Mouse (Mus musculus) midbrain, embryonic 11.5 days (tissue): ENCODE results near the gene Carnmt1. TPM values are rescaled to one million over a fixed set of nuclear protein-coding genes. Genes with fewer than 3 reads are reported as not detected.
"Not testable (repeated sequence)": the region's sequence is repeated elsewhere in the genome, so short reads cannot be mapped to it uniquely, and the experiment has no call there.

Experiments
- ATAC-seq: fragments of 200-750 bp; cut with Nextera tagmentation; 2 replicates; pipeline ENCODE4 v1.8.0; 2017; ENCODE audit warnings: moderate TSS enrichment, moderate library complexity; ENCODE audit not compliant: low FRiP score
- DNase-seq: peaks from one replicate; pipeline ENCODE4 v3.0.0; 2015; ENCODE audit warnings: low spot score; ENCODE audit errors: missing footprints
- H3K27ac ChIP-seq: fragments of 300-500 bp; sonication (generic); 2 replicates; pipeline ENCODE4 v1.5.1; 2014; ENCODE audit warnings: low read depth, low read length
- H3K27me3 ChIP-seq: fragments of 300-500 bp; sonication (generic); 2 replicates; pipeline ENCODE4 v1.6.1; 2014; ENCODE audit warnings: mild to moderate bottlenecking, low read length, moderate library complexity, mixed read lengths; ENCODE audit not compliant: control insufficient read depth, insufficient read depth
- H3K36me3 ChIP-seq: fragments of 300-500 bp; sonication (generic); 2 replicates; pipeline ENCODE4 v1.6.1; 2014; ENCODE audit warnings: mild to moderate bottlenecking, low read length, moderate library complexity, mixed read lengths; ENCODE audit not compliant: control insufficient read depth, insufficient read depth
- H3K4me1 ChIP-seq: fragments of 300-500 bp; sonication (generic); 2 replicates; pipeline ENCODE4 v1.6.1; 2014; ENCODE audit warnings: low read length; ENCODE audit not compliant: control insufficient read depth, insufficient read depth
- H3K4me2 ChIP-seq: fragments of 300-500 bp; sonication (generic); 2 replicates; pipeline ENCODE4 v1.6.1; 2014; ENCODE audit warnings: mild to moderate bottlenecking, moderate library complexity
- H3K4me3 ChIP-seq: fragments of 300-500 bp; sonication (generic); 2 replicates; pipeline ENCODE4 v1.5.1; 2014; ENCODE audit warnings: low read depth, low read length
- H3K9ac ChIP-seq: fragments of 300-500 bp; sonication (generic); 2 replicates; pipeline ENCODE4 v1.6.1; 2014; ENCODE audit warnings: low read length
- H3K9me3 ChIP-seq: fragments of 300-500 bp; sonication (generic); 2 replicates; pipeline ENCODE4 v1.6.1; 2016; ENCODE audit warnings: low read length; ENCODE audit not compliant: control insufficient read depth
- WGBS: fragments of 180-500 bp; shearing (Covaris S2); extraction: QIAGEN DNeasy Blood & Tissue Kit; methylation state at CpG from one replicate; pipeline ENCODE4 v1.1.7; 2014; 5-methylcytosine and 5-hydroxymethylcytosine counted together
- polyA plus RNA-seq: library from polyadenylated mRNA; unstranded; fragments of >200 nt; fragmentation: Nextera tagmentation; extraction: Ambion mirVana; gene quantifications from 2 replicates; pipeline ENCODE4 v1.2.1, GENCODE M21; 2014

Gene Carnmt1
- polyA plus RNA-seq, 1 experiment from 2014 or later, result 29.8 TPM

- ATAC-seq, H3K36me3 ChIP-seq, H3K27ac ChIP-seq, H3K27me3 ChIP-seq, H3K9me3 ChIP-seq: not testable (repeated sequence)
- Histone ChIP-seq H3K4me2 (peak overlapping the region; percentile 70), H3K4me1 (peaks cover 13% of the 10 kb centered on the region; the same call in 1 of the 2 replicates), H3K9ac (peak overlapping the region; percentile 85), H3K4me3 (peak overlapping the region; percentile 83)
- peak; percentile 85 for DNase-seq
- WGBS, result under 1% methylated on average over 37 of the region's 46 CpGs
These were observed 42.8 kb downstream of the Carnmt1 start for GRCm38 (mm10) chr19:18713357-18713756.

DNA sequence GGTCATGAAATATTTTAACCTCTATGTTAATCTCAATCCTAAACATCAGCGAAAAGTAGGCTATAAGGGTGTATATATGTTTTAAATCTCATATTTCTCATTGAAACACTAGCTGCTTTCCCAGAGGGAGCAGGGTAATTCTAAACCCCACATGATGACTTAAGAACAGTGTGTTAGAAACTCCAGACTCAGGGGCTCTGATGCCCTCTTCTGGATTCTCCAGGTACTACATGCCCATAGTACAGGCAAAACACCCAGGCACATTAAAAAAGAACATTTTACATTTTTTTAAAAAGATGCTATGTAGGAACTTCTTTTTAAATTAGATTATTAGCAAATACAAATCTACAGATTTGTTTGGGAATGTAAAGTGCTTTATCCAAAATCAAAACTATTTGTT is 45.8 kb downstream of the Carnmt1 start:
- Histone ChIP-seq H3K4me2 (no peak overlapping the region), H3K9ac (no peak overlapping the region), H3K4me3 (no peak overlapping the region), H3K27me3 (no peaks in the 10 kb centered on the region), H3K4me1 (peaks cover 13% of the 10 kb centered on the region; the same call in 1 of the 2 replicates), H3K9me3 (no peaks in the 10 kb centered on the region), H3K27ac (no peak overlapping the region), H3K36me3 (peaks cover 4% of the 10 kb centered on the region; the same call in 1 of the 2 replicates)
- peak; percentile 95 for DNase-seq
- no peak for ATAC-seq
- WGBS, result 40% methylated on average over 1 of the region's 1 CpGs

DNA sequence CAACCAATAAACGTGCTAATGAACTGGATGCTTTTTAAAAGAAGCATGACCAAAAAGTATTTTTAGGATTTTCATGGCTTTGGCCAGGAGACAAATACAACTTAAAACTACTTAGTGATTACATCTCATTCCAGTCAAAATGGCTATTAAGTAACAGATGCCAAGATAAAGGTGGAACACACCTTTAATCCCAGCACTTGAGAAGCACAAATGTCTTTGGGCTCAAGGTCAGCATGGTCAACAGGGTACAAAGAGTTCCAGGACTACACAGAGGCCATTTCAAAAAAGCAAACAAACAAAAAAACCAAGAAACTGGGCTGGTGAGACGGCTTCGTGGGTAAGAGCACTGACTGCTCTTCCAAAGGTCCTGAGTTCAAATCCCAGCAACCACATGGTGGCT is 49.8 kb downstream of the Carnmt1 start:
- H3K4me3 ChIP-seq, result no peak overlapping the region
- WGBS, result 94% methylated on average over 3 of the region's 3 CpGs
- peaks cover 4% of the 10 kb centered on the region; the same call in 1 of the 2 replicates for H3K36me3 ChIP-seq
- no peak overlapping the region for H3K9ac ChIP-seq
- ATAC-seq (no peak), DNase-seq (no peak)
- peaks cover 1% of the 10 kb centered on the region; the same call in 1 of the 2 replicates for H3K4me1 ChIP-seq
- H3K4me2 ChIP-seq, result no peak overlapping the region
- no peaks in the 10 kb centered on the region for H3K27me3 ChIP-seq
- H3K9me3 ChIP-seq, result no peaks in the 10 kb centered on the region
- no peak overlapping the region for H3K27ac ChIP-seq

- ATAC-seq, result no peak
- no peak overlapping the region for H3K9ac ChIP-seq
- no peak overlapping the region for H3K27ac ChIP-seq
- no peaks in the 10 kb centered on the region for H3K4me1 ChIP-seq
- H3K9me3 ChIP-seq, result no peaks in the 10 kb centered on the region
- H3K4me3 ChIP-seq, result no peak overlapping the region
- no peak for DNase-seq
- H3K36me3 ChIP-seq, result no peaks in the 10 kb centered on the region
- 92% methylated on average over 2 of the region's 2 CpGs for WGBS
- no peaks in the 10 kb centered on the region for H3K27me3 ChIP-seq
- no peak overlapping the region for H3K4me2 ChIP-seq
These were observed 54.6 kb downstream of the Carnmt1 start for GRCm38 (mm10) chr19:18725186-18725585.

GRCm38 (mm10) chr19:18730255-18730654 is 59.7 kb downstream of the Carnmt1 start:
- no peak overlapping the region for H3K4me3 ChIP-seq
- no peaks in the 10 kb centered on the region for H3K9me3 ChIP-seq
- no peaks in the 10 kb centered on the region for H3K36me3 ChIP-seq
- H3K27me3 ChIP-seq, result no peaks in the 10 kb centered on the region
- no peak overlapping the region for H3K9ac ChIP-seq
- ATAC-seq (no peak), DNase-seq (no peak)
- no peak overlapping the region for H3K4me2 ChIP-seq
- 82% methylated on average over 7 of the region's 7 CpGs for WGBS
- no peak overlapping the region for H3K27ac ChIP-seq
- H3K4me1 ChIP-seq, result no peaks in the 10 kb centered on the region

DNA sequence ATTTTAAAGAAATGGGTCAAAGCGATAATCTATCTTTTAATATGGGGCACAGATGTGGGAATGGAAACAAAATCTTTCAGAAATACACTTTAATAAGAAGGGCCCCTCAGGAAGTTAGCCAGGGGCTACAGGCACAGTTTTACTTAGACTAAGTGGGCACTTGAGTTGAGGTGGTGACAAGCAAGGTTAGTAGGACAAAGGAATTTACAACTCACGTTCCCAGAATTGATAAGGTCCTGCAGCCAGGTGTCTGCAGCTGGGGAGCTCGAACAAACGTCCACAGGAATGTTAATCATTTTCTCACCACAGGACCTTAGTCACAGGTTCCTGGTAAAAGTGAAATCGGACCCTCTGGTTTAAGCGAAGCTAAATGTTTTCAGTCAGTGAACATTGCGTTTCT is 60.5 kb downstream of the Carnmt1 start:
- Histone ChIP-seq H3K27me3 (no peaks in the 10 kb centered on the region), H3K4me3 (no peak overlapping the region), H3K4me1 (no peaks in the 10 kb centered on the region), H3K4me2 (no peak overlapping the region), H3K27ac (no peak overlapping the region), H3K9ac (no peak overlapping the region), H3K9me3 (no peaks in the 10 kb centered on the region), H3K36me3 (no peaks in the 10 kb centered on the region)
- 58% methylated on average over 7 of the region's 7 CpGs for WGBS
- DNase-seq (no peak), ATAC-seq (no peak)

- Histone ChIP-seq H3K4me2 (no peak overlapping the region), H3K4me3 (no peak overlapping the region), H3K9me3 (no peaks in the 10 kb centered on the region), H3K36me3 (no peaks in the 10 kb centered on the region), H3K27ac (no peak overlapping the region), H3K9ac (no peak overlapping the region), H3K4me1 (no peaks in the 10 kb centered on the region), H3K27me3 (no peaks in the 10 kb centered on the region)
- no peak for ATAC-seq
- DNase-seq, result no peak
- 95% methylated on average over 4 of the region's 4 CpGs for WGBS
These were observed 65.3 kb downstream of the Carnmt1 start for GRCm38 (mm10) chr19:18735901-18736300.

DNA sequence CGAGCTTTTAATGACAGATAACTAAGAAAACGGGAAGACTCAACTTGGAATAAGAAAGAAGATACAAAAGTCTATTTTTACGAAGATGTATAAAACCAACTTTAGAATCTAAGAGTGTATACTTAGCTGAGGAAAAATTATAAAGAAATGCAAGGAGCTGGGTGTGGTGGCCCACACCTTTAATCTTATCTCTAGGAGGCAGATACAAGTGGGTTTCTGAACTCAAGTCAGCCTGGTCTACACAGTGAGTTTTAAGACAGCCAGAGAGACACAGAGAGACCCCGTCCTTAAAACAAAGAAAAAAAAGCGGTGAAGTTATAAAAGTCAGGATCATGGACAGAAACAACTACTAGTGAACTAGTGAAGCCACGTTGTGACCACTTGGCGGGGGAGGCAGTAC is 68.6 kb downstream of the Carnmt1 start:
- no peak overlapping the region for H3K4me2 ChIP-seq
- H3K27ac ChIP-seq, result no peak overlapping the region
- no peaks in the 10 kb centered on the region for H3K4me1 ChIP-seq
- H3K27me3 ChIP-seq, result no peaks in the 10 kb centered on the region
- DNase-seq, result no peak
- no peaks in the 10 kb centered on the region for H3K9me3 ChIP-seq
- WGBS, result 91% methylated on average over 7 of the region's 7 CpGs
- ATAC-seq, result no peak
- no peak overlapping the region for H3K9ac ChIP-seq
- H3K4me3 ChIP-seq, result no peak overlapping the region
- H3K36me3 ChIP-seq, result no peaks in the 10 kb centered on the region

GRCm38 (mm10) chr19:18743946-18744345 is 73.4 kb downstream of the Carnmt1 start:
- H3K9me3 ChIP-seq, result no peaks in the 10 kb centered on the region
- ATAC-seq (no peak), DNase-seq (no peak)
- no peak overlapping the region for H3K4me3 ChIP-seq
- no peaks in the 10 kb centered on the region for H3K27me3 ChIP-seq
- no peak overlapping the region for H3K9ac ChIP-seq
- H3K4me1 ChIP-seq, result no peaks in the 10 kb centered on the region
- H3K27ac ChIP-seq, result no peak overlapping the region
- H3K4me2 ChIP-seq, result no peak overlapping the region
- 83% methylated on average over 5 of the region's 5 CpGs for WGBS
- no peaks in the 10 kb centered on the region for H3K36me3 ChIP-seq
